Comparison of ENCODE assay signal across 8 mouse cellular contexts in genomic region chr17:4866026-4866896, GRCm38 (mm10).
DNase-seq lines count a peak whose midpoint lies in the region; ATAC-seq and TF ChIP-seq lines count a peak whose summit lies in the region.

No protein-coding gene starts in this region.

- H3K36me3 ChIP-seq in embryonic facial prominence, embryonic 13.5 days = no peaks in the 10 kb centered on the region
- H3K36me3 ChIP-seq in hindbrain, embryonic 11.5 days (ENCODE audit: control insufficient read depth, insufficient read depth, low read length) = no peaks in the 10 kb centered on the region
- no peaks in the 10 kb centered on the region for H3K36me3 ChIP-seq in neural tube, embryonic 13.5 days
- no peaks in the 10 kb centered on the region for H3K36me3 ChIP-seq in liver, embryonic 11.5 days (ENCODE audit: control insufficient read depth, insufficient read depth, low read length)

- peak; percentile 70 for ATAC-seq in embryonic facial prominence, embryonic 13.5 days (ENCODE audit: insufficient number of reproducible peaks, insufficient read depth, low FRiP score, low TSS enrichment, low read depth)
- ATAC-seq in hindbrain, embryonic 11.5 days (ENCODE audit: low FRiP score) = no peak
- ATAC-seq in neural tube, embryonic 13.5 days (ENCODE audit: low read depth) = peak; percentile 45; the same call in 1 of the 2 replicates
- no peak for ATAC-seq in liver, embryonic 11.5 days (replicated peaks; ENCODE audit: low FRiP score)

- whole genome bisulfite sequencing in embryonic facial prominence, embryonic 13.5 days = 25% methylated on average over 17 of the region's 17 CpGs
- WGBS in hindbrain, embryonic 11.5 days = 46% methylated on average over 17 of the region's 17 CpGs
- 40% methylated on average over 17 of the region's 17 CpGs for WGBS in neural tube, embryonic 13.5 days
- 59% methylated on average over 17 of the region's 17 CpGs for WGBS in liver, embryonic 11.5 days

- peaks cover 21% of the 10 kb centered on the region for H3K4me1 ChIP-seq in embryonic facial prominence, embryonic 13.5 days
- peaks cover 4% of the 10 kb centered on the region; the same call in 1 of the 2 replicates for H3K4me1 ChIP-seq in hindbrain, embryonic 11.5 days (replicated peaks; ENCODE audit: control insufficient read depth, insufficient read depth, low read length)
- H3K4me1 ChIP-seq in neural tube, embryonic 13.5 days (replicated peaks) = peaks cover 19% of the 10 kb centered on the region
- H3K4me1 ChIP-seq in liver, embryonic 11.5 days (replicated peaks; ENCODE audit: control insufficient read depth, insufficient read depth, low read length) = no peaks in the 10 kb centered on the region

- H3K27ac ChIP-seq in layer of hippocampus, adult 2 months = peak overlapping the region; percentile 43; the same call in 1 of the 2 replicates
- H3K27ac ChIP-seq in embryonic facial prominence, embryonic 13.5 days = peak overlapping the region; percentile 86
- no peak overlapping the region for H3K27ac ChIP-seq in hindbrain, embryonic 11.5 days (ENCODE audit: low read depth, low read length)
- peak overlapping the region; percentile 50 for H3K27ac ChIP-seq in neural tube, embryonic 13.5 days (replicated peaks)
- no peak overlapping the region for H3K27ac ChIP-seq in liver, embryonic 11.5 days (ENCODE audit: low read depth, low read length)

- peak overlapping the region; percentile 39; the same call in 1 of the 2 replicates for H3K4me3 ChIP-seq in layer of hippocampus, adult 2 months
- H3K4me3 ChIP-seq in embryonic facial prominence, embryonic 13.5 days = peak overlapping the region; percentile 30
- H3K4me3 ChIP-seq in hindbrain, embryonic 11.5 days (ENCODE audit: low read depth, low read length) = no peak overlapping the region
- peak overlapping the region; percentile 14 for H3K4me3 ChIP-seq in neural tube, embryonic 13.5 days
- no peak overlapping the region for H3K4me3 ChIP-seq in liver, embryonic 11.5 days (ENCODE audit: low read depth, low read length)

- H3K9me3 ChIP-seq in embryonic facial prominence, embryonic 13.5 days = no peaks in the 10 kb centered on the region
- no peaks in the 10 kb centered on the region for H3K9me3 ChIP-seq in hindbrain, embryonic 11.5 days (ENCODE audit: control insufficient read depth, low read length)
- H3K9me3 ChIP-seq in neural tube, embryonic 13.5 days = no peaks in the 10 kb centered on the region
- no peaks in the 10 kb centered on the region for H3K9me3 ChIP-seq in liver, embryonic 11.5 days (ENCODE audit: control insufficient read depth, low read length)

- H3K27me3 ChIP-seq in embryonic facial prominence, embryonic 13.5 days = no peaks in the 10 kb centered on the region
- no peaks in the 10 kb centered on the region for H3K27me3 ChIP-seq in hindbrain, embryonic 11.5 days (ENCODE audit: control insufficient read depth, insufficient read depth, low read length)
- no peaks in the 10 kb centered on the region for H3K27me3 ChIP-seq in neural tube, embryonic 13.5 days
- H3K27me3 ChIP-seq in liver, embryonic 11.5 days (replicated peaks; ENCODE audit: control insufficient read depth, insufficient read depth, low read length) = no peaks in the 10 kb centered on the region

- TF ChIP-seq CTCF in layer of hippocampus, adult 2 months (conservative IDR thresholded peaks at IDR 0.05) = no peak

- H3K4me2 ChIP-seq in embryonic facial prominence, embryonic 13.5 days = peak overlapping the region; percentile 58
- H3K4me2 ChIP-seq in hindbrain, embryonic 11.5 days (replicated peaks; ENCODE audit: low read depth, low read length) = no peak overlapping the region
- H3K4me2 ChIP-seq in neural tube, embryonic 13.5 days = peak overlapping the region; percentile 48
- H3K4me2 ChIP-seq in liver, embryonic 11.5 days = no peak overlapping the region

- no peak for DNase-seq in layer of hippocampus, adult 2 months (ENCODE audit: low spot score in 2 of 2)
- no peak for DNase-seq in layer of hippocampus, adult 9-11 months
- DNase-seq in hindbrain, embryonic 11.5 days (ENCODE audit: low spot score) = peak; percentile 16
- DNase-seq in c-Kit-positive CD71-positive TER-119-positive erythroid progenitor cells, embryonic 14.5 days (ENCODE audit: low spot score) = no peak
- no peak for DNase-seq in layer of hippocampus, adult 18-20 months (ENCODE audit: low spot score in 2 of 2)
- no peak for DNase-seq in liver, embryonic 11.5 days (ENCODE audit: low spot score)

- H3K9ac ChIP-seq in embryonic facial prominence, embryonic 13.5 days = peak overlapping the region; percentile 64
- H3K9ac ChIP-seq in hindbrain, embryonic 11.5 days (ENCODE audit: low read depth, low read length) = no peak overlapping the region
- H3K9ac ChIP-seq in neural tube, embryonic 13.5 days = peak overlapping the region; percentile 31
- H3K9ac ChIP-seq in liver, embryonic 11.5 days (ENCODE audit: low read depth, low read length) = no peak overlapping the region

Comparison
In these comparisons a context has a peak if more than half of its experiments do, and no peak if none do; other contexts are left out.
1. H3K27ac ChIP-seq: peak in layer of hippocampus, adult 2 months (single experiment), embryonic facial prominence, embryonic 13.5 days (single experiment) and neural tube, embryonic 13.5 days (single experiment); none in hindbrain, embryonic 11.5 days (single experiment) and liver, embryonic 11.5 days (single experiment).
2. H3K4me3 ChIP-seq: peak in layer of hippocampus, adult 2 months (single experiment), embryonic facial prominence, embryonic 13.5 days (single experiment) and neural tube, embryonic 13.5 days (single experiment); none in hindbrain, embryonic 11.5 days (single experiment) and liver, embryonic 11.5 days (single experiment).
3. ATAC-seq: peak in embryonic facial prominence, embryonic 13.5 days (single experiment) and neural tube, embryonic 13.5 days (single experiment); none in hindbrain, embryonic 11.5 days (single experiment) and liver, embryonic 11.5 days (single experiment).
4. H3K4me2 ChIP-seq: peak in embryonic facial prominence, embryonic 13.5 days (single experiment) and neural tube, embryonic 13.5 days (single experiment); none in hindbrain, embryonic 11.5 days (single experiment) and liver, embryonic 11.5 days (single experiment).
5. H3K9ac ChIP-seq: peak in embryonic facial prominence, embryonic 13.5 days (single experiment) and neural tube, embryonic 13.5 days (single experiment); none in hindbrain, embryonic 11.5 days (single experiment) and liver, embryonic 11.5 days (single experiment).